Mouse (Mus musculus): ENCODE data around the gene Rhbdd1. TPM values are rescaled to one million over a fixed set of nuclear protein-coding genes. Genes with fewer than 3 reads are reported as not detected.

Rhbdd1 gene
- polyA plus RNA-seq, 1 experiment from 2014 or later: 3.8 TPM

DNA sequence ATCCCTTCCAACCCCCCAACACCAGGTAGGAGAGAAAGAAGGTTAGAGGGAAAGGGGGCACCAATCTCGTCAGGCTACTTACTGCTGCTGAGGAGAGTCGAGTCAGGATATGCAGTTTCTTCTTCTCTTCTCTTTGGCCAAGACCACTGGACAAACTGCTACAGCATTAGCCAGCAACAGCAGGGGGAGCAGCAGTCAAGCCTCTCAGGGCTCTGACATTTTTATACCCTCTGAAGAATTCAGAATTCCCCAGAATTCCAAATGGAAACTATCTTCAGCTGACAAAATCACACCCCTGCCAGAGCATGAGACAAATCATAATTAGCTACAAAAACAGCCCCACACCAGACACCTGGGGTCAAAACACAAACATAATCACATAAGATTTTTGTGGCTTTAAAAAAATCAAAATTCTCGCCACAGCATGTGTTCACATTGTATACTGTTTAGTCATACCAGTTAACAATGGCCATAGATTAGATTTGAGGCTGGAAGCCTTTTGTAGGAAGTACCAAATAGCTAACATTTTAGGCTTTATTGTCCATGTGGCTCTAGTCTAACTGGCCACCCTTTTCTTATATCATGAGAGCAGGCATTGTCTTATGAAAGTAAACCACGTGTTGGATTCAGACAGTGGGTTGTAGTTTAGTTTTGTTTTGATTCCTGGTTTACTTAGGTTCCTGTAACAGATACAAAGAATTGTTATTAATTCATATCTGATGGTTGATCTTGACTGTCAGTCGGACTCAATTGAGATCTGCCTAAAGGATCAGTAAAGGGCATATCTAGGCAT is 55.6 kb downstream of the Rhbdd1 start:
- WGBS: 83% methylated on average over 5 of the region's 5 CpGs
- Histone ChIP-seq H3K27ac (ENCODE audit: low read length) (no peak overlapping the region), H3K4me1 (ENCODE audit: control insufficient read depth, insufficient read depth, low read length) (no peaks in the 10 kb centered on the region), H3K4me3 (ENCODE audit: low read depth, low read length) (no peak overlapping the region), H3K4me2 (ENCODE audit: low read length) (no peak overlapping the region), H3K27me3 (ENCODE audit: control insufficient read depth, insufficient read depth, low read depth, low read length) (no peaks in the 10 kb centered on the region), H3K9ac (ENCODE audit: low read depth, low read length) (no peak overlapping the region), H3K9me3 (replicated peaks; ENCODE audit: control insufficient read depth, low read length, poor library complexity, severe bottlenecking) (no peaks in the 10 kb centered on the region), H3K36me3 (ENCODE audit: control insufficient read depth, insufficient read depth, low read length) (no peaks in the 10 kb centered on the region)
- ATAC-seq: no peak

- Histone ChIP-seq H3K4me1 (ENCODE audit: control insufficient read depth, insufficient read depth, low read length) (no peaks in the 10 kb centered on the region), H3K9me3 (replicated peaks; ENCODE audit: control insufficient read depth, low read length, poor library complexity, severe bottlenecking) (no peaks in the 10 kb centered on the region), H3K4me2 (ENCODE audit: low read length) (no peak overlapping the region), H3K9ac (ENCODE audit: low read depth, low read length) (no peak overlapping the region), H3K4me3 (ENCODE audit: low read depth, low read length) (no peak overlapping the region), H3K27ac (ENCODE audit: low read length) (no peak overlapping the region), H3K27me3 (ENCODE audit: control insufficient read depth, insufficient read depth, low read depth, low read length) (no peaks in the 10 kb centered on the region), H3K36me3 (ENCODE audit: control insufficient read depth, insufficient read depth, low read length) (no peaks in the 10 kb centered on the region)
- 97% methylated on average over 8 of the region's 8 CpGs for WGBS
- no peak for ATAC-seq
Observed at GRCm38 (mm10) chr1:82373924-82374323, 57.7 kb downstream of the Rhbdd1 start.

GRCm38 (mm10) chr1:82374831-82375358 is 58.6 kb downstream of the Rhbdd1 start:
- ATAC-seq: no peak
- H3K4me2 ChIP-seq (ENCODE audit: low read length): no peak overlapping the region
- WGBS: 49% methylated on average over 4 of the region's 4 CpGs

GRCm38 (mm10) chr1:82375452-82375851 is 59.2 kb downstream of the Rhbdd1 start:
- no peak overlapping the region for H3K9ac ChIP-seq (ENCODE audit: low read depth, low read length)
- no peaks in the 10 kb centered on the region for H3K9me3 ChIP-seq (replicated peaks; ENCODE audit: control insufficient read depth, low read length, poor library complexity, severe bottlenecking)
- no peak overlapping the region for H3K27ac ChIP-seq (ENCODE audit: low read length)
- no peak overlapping the region for H3K4me2 ChIP-seq (ENCODE audit: low read length)
- ATAC-seq: no peak
- H3K36me3 ChIP-seq (ENCODE audit: control insufficient read depth, insufficient read depth, low read length): no peaks in the 10 kb centered on the region
- WGBS: 39% methylated on average over 3 of the region's 3 CpGs
- H3K4me1 ChIP-seq (ENCODE audit: control insufficient read depth, insufficient read depth, low read length): no peaks in the 10 kb centered on the region
- H3K4me3 ChIP-seq (ENCODE audit: low read depth, low read length): no peak overlapping the region
- no peaks in the 10 kb centered on the region for H3K27me3 ChIP-seq (ENCODE audit: control insufficient read depth, insufficient read depth, low read depth, low read length)

More at GRCm38 (mm10) chr1:82374831-82375358, 58.6 kb downstream of the Rhbdd1 start:
- Histone ChIP-seq H3K9me3 (replicated peaks; ENCODE audit: control insufficient read depth, low read length, poor library complexity, severe bottlenecking) (no peaks in the 10 kb centered on the region), H3K4me1 (ENCODE audit: control insufficient read depth, insufficient read depth, low read length) (no peaks in the 10 kb centered on the region), H3K27me3 (ENCODE audit: control insufficient read depth, insufficient read depth, low read depth, low read length) (no peaks in the 10 kb centered on the region), H3K9ac (ENCODE audit: low read depth, low read length) (no peak overlapping the region), H3K36me3 (ENCODE audit: control insufficient read depth, insufficient read depth, low read length) (no peaks in the 10 kb centered on the region), H3K27ac (ENCODE audit: low read length) (no peak overlapping the region), H3K4me3 (ENCODE audit: low read depth, low read length) (no peak overlapping the region)

DNA sequence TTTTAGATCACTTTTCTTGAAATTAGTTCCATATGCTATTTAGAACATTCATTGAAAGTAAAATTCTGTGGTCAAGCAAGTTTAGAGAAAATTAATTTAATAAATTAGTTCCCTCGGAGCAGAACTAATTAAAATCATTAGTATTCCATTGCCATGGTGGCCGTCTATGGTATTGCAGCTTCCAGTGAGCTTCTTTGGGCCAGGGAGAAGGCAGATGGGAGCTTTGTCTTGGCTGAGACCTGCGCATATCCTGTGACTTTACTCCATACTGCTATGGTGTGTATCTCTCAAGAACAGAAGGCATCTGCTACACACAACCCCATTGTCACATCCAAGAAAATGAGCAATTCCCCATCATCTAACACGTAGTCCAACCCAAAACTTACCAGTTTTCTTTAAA is 65.7 kb downstream of the Rhbdd1 start:
- Histone ChIP-seq H3K4me1 (ENCODE audit: control insufficient read depth, insufficient read depth, low read length) (peaks cover 3% of the 10 kb centered on the region), H3K4me3 (ENCODE audit: low read depth, low read length) (no peak overlapping the region), H3K4me2 (ENCODE audit: low read length) (no peak overlapping the region), H3K27me3 (ENCODE audit: control insufficient read depth, insufficient read depth, low read depth, low read length) (no peaks in the 10 kb centered on the region), H3K9me3 (replicated peaks; ENCODE audit: control insufficient read depth, low read length, poor library complexity, severe bottlenecking) (no peaks in the 10 kb centered on the region), H3K9ac (ENCODE audit: low read depth, low read length) (no peak overlapping the region), H3K27ac (ENCODE audit: low read length) (no peak overlapping the region), H3K36me3 (ENCODE audit: control insufficient read depth, insufficient read depth, low read length) (no peaks in the 10 kb centered on the region)
- no peak for ATAC-seq
- WGBS: 62% methylated on average over 4 of the region's 4 CpGs

GRCm38 (mm10) chr1:82384106-82384505 is 67.9 kb downstream of the Rhbdd1 start:
- Histone ChIP-seq H3K36me3 (ENCODE audit: control insufficient read depth, insufficient read depth, low read length) (no peaks in the 10 kb centered on the region), H3K9me3 (replicated peaks; ENCODE audit: control insufficient read depth, low read length, poor library complexity, severe bottlenecking) (no peaks in the 10 kb centered on the region), H3K4me1 (ENCODE audit: control insufficient read depth, insufficient read depth, low read length) (peaks cover 3% of the 10 kb centered on the region), H3K4me3 (ENCODE audit: low read depth, low read length) (no peak overlapping the region), H3K4me2 (ENCODE audit: low read length) (no peak overlapping the region), H3K9ac (ENCODE audit: low read depth, low read length) (no peak overlapping the region), H3K27ac (ENCODE audit: low read length) (no peak overlapping the region), H3K27me3 (ENCODE audit: control insufficient read depth, insufficient read depth, low read depth, low read length) (no peaks in the 10 kb centered on the region)
- ATAC-seq: no peak
- 84% methylated on average over 2 of the region's 2 CpGs for WGBS

GRCm38 (mm10) chr1:82385054-82385453 is 68.8 kb downstream of the Rhbdd1 start:
- WGBS: 50% methylated on average over 9 of the region's 9 CpGs
- peaks cover 3% of the 10 kb centered on the region for H3K4me1 ChIP-seq (ENCODE audit: control insufficient read depth, insufficient read depth, low read length)
- no peak overlapping the region for H3K27ac ChIP-seq (ENCODE audit: low read length)
- H3K27me3 ChIP-seq (ENCODE audit: control insufficient read depth, insufficient read depth, low read depth, low read length): no peaks in the 10 kb centered on the region
- H3K4me2 ChIP-seq (ENCODE audit: low read length): no peak overlapping the region
- 0 out of 2 replicates have a peak, but pooled peaks have one; percentile 25 for ATAC-seq
- no peak overlapping the region for H3K4me3 ChIP-seq (ENCODE audit: low read depth, low read length)
- no peaks in the 10 kb centered on the region for H3K9me3 ChIP-seq (replicated peaks; ENCODE audit: control insufficient read depth, low read length, poor library complexity, severe bottlenecking)
- no peaks in the 10 kb centered on the region for H3K36me3 ChIP-seq (ENCODE audit: control insufficient read depth, insufficient read depth, low read length)
- H3K9ac ChIP-seq (ENCODE audit: low read depth, low read length): no peak overlapping the region

DNA sequence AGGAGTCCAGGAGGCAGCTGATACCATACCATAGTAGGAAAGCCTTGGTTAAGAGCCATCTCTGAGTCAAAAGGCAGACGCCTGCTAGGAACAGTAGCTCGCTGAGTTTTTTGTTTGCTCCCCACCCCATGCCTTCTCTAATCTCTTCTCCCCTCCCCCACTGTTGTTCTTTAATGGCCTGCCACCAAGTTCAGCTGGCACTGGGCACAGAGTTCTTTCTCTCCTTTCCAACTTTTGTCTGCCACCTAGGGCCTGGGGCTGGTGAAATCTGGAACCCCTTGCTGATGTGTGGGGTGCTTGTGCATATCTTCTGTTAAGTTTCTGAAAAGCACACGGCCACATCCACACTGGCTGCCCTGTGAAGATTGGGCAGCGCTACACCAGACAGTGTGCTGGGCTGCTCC is 69.6 kb downstream of the Rhbdd1 start:
- Histone ChIP-seq H3K4me1 (ENCODE audit: control insufficient read depth, insufficient read depth, low read length) (peaks cover 3% of the 10 kb centered on the region), H3K27ac (ENCODE audit: low read length) (no peak overlapping the region), H3K4me2 (ENCODE audit: low read length) (no peak overlapping the region), H3K4me3 (ENCODE audit: low read depth, low read length) (no peak overlapping the region), H3K9me3 (replicated peaks; ENCODE audit: control insufficient read depth, low read length, poor library complexity, severe bottlenecking) (no peaks in the 10 kb centered on the region), H3K27me3 (ENCODE audit: control insufficient read depth, insufficient read depth, low read depth, low read length) (no peaks in the 10 kb centered on the region), H3K36me3 (ENCODE audit: control insufficient read depth, insufficient read depth, low read length) (no peaks in the 10 kb centered on the region), H3K9ac (ENCODE audit: low read depth, low read length) (no peak overlapping the region)
- ATAC-seq: peak; percentile 65
- WGBS: 20% methylated on average over 4 of the region's 4 CpGs
